Mouse (Mus musculus): ENCODE measurements around the gene Dkk2. TPM values are rescaled to one million over a fixed set of nuclear protein-coding genes. Genes with fewer than 3 reads are reported as not detected.

Dkk2 gene
- total RNA-seq, 2 experiments from 2014 or later: 2.6 to 3.1 TPM

GRCm38 (mm10) chr3:132121344-132121743 lies 36.3 kb downstream of the Dkk2 start:
- DNase-seq: no peak
- intact Hi-C loops (cut with DNase I): no loop called here

GRCm38 (mm10) chr3:132122581-132122980 lies 37.5 kb downstream of the Dkk2 start:
- intact Hi-C loops (cut with DNase I): no loop called here
- no peak for DNase-seq

- DNase-seq: no peak
- intact Hi-C loops (cut with DNase I): no loop called here
Measured at GRCm38 (mm10) chr3:132125227-132125740, 40.2 kb downstream of the Dkk2 start.

- intact Hi-C loops (cut with DNase I): no loop called here
Measured at GRCm38 (mm10) chr3:132129730-132130274, 44.7 kb downstream of the Dkk2 start.

GRCm38 (mm10) chr3:132130781-132131180 lies 45.7 kb downstream of the Dkk2 start:
- intact Hi-C loops (cut with DNase I): no loop called here

More at GRCm38 (mm10) chr3:132129730-132130274, 44.7 kb downstream of the Dkk2 start:
- no peak for DNase-seq

GRCm38 (mm10) chr3:132131939-132132338 lies 46.8 kb downstream of the Dkk2 start:
- no peak for DNase-seq
- intact Hi-C loops (cut with DNase I): no loop called here

More at GRCm38 (mm10) chr3:132130781-132131180, 45.7 kb downstream of the Dkk2 start:
- no peak for DNase-seq

GRCm38 (mm10) chr3:132134502-132134901 lies 49.4 kb downstream of the Dkk2 start:
- no peak for DNase-seq
- intact Hi-C loops (cut with DNase I): no loop called here

- intact Hi-C loops (cut with DNase I): no loop called here
- no peak for DNase-seq
Measured at GRCm38 (mm10) chr3:132137802-132138378, 52.8 kb downstream of the Dkk2 start.

GRCm38 (mm10) chr3:132141031-132141430 lies 55.9 kb downstream of the Dkk2 start:
- intact Hi-C loops (cut with DNase I): no loop called here

GRCm38 (mm10) chr3:132149446-132150025 lies 64.4 kb downstream of the Dkk2 start:
- intact Hi-C loops (cut with DNase I): no loop called here
- no peak for DNase-seq

More at GRCm38 (mm10) chr3:132141031-132141430, 55.9 kb downstream of the Dkk2 start:
- no peak for DNase-seq

GRCm38 (mm10) chr3:132158817-132159216 lies 73.7 kb downstream of the Dkk2 start:
- intact Hi-C loops (cut with DNase I): no loop called here

GRCm38 (mm10) chr3:132168911-132169310 lies 83.8 kb downstream of the Dkk2 start:
- DNase-seq: no peak
- intact Hi-C loops (cut with DNase I): no loop called here

More at GRCm38 (mm10) chr3:132158817-132159216, 73.7 kb downstream of the Dkk2 start:
- DNase-seq: no peak

GRCm38 (mm10) chr3:132186888-132187552 lies 101.9 kb downstream of the Dkk2 start:
- intact Hi-C loops (cut with DNase I): no loop called here
- no peak for DNase-seq

- intact Hi-C loops (cut with DNase I): no loop called here
- no peak for DNase-seq
Measured at GRCm38 (mm10) chr3:132201950-132202349, 116.9 kb downstream of the Dkk2 start.

- intact Hi-C loops (cut with DNase I): no loop called here
- no peak for DNase-seq
Measured at GRCm38 (mm10) chr3:132202665-132203064, 117.6 kb downstream of the Dkk2 start.

- DNase-seq: peak; percentile 17 to 35
Measured at GRCm38 (mm10) chr3:132207469-132207868, 122.4 kb downstream of the Dkk2 start.

GRCm38 (mm10) chr3:132211260-132211659 lies 126.2 kb downstream of the Dkk2 start:
- DNase-seq: no peak
- intact Hi-C loops (cut with DNase I): no loop called here

More at GRCm38 (mm10) chr3:132207469-132207868, 122.4 kb downstream of the Dkk2 start:
- intact Hi-C loops (cut with DNase I): no loop called here

- no peak for DNase-seq
- intact Hi-C loops (cut with DNase I): no loop called here
Measured at GRCm38 (mm10) chr3:132219977-132220487, 134.9 kb downstream of the Dkk2 start.

- intact Hi-C loops (cut with DNase I): no loop called here
- DNase-seq: no peak
Measured at GRCm38 (mm10) chr3:132227622-132228021, 142.5 kb downstream of the Dkk2 start.

All from gastrocnemius, postnatal 36 days (tissue).